Mouse (Mus musculus): ENCODE results near the gene Tbcel. TPM values are rescaled to one million over a fixed set of nuclear protein-coding genes. Genes with fewer than 3 reads are reported as not detected.

Gene Tbcel
- polyA plus RNA-seq, 1 experiment from 2014 or later = 6.1 TPM

DNA sequence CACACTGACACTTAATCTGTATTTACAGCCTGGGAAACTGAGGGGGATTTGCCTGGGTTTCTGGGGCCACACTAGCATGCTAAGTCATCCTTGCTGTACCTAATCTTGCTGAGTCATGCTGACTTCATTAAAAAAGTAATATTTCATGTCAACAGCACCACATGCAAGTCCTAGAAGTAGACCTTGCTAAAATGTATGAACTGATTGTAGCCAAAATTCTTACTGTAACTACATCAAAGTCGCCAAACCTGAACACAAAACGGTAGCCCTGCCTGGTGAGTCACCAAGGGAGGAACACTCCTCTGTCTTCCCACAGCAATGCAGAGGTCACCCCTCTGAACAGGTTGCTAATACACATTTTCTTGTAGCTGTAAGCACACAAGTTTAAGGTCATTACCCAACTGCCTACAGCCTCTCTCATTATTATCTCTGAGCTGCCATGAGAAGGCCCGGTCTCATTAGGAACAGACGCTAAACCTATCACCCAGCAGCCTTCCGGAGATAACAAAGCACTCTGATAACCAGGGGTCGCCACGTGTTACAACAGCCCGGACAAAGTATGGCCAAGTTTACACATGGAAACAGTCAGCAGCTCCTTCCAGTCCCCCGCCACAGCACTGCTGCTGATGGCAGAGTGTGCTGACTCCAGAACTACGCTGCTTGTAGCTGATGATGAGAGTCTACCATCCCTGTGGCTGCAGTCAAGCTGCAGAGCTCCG is 46.1 kb downstream of the Tbcel start:
- H3K27me3 ChIP-seq = no peaks in the 10 kb centered on the region
- ATAC-seq (ENCODE audit: low FRiP score) = no peak

DNA sequence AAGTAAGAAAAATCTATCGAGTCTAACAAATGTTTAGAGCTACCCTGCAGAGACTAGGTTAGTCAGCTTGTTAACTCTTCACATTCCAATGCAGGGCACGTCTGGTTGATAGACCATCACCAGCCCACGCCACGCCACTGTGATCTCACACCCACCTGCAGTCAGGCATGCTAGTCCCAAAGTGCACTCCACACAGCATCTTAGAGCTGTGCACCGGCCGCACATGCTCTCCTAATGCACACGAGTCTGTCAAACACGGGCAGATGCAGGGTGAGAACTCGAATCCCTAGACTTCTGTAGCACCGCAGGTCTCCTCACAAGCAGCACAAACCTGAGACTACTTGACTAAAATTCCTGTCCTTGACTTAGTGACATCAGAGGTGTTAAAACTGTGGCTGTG is 47.3 kb downstream of the Tbcel start:
- no peak for ATAC-seq (ENCODE audit: low FRiP score)
- WGBS = 86% methylated on average over 10 of the region's 10 CpGs
- Histone ChIP-seq H3K4me1 (peaks cover 13% of the 10 kb centered on the region), H3K4me2 (replicated peaks) (no peak overlapping the region), H3K27ac (no peak overlapping the region), H3K9ac (no peak overlapping the region), H3K27me3 (no peaks in the 10 kb centered on the region), H3K9me3 (replicated peaks) (no peaks in the 10 kb centered on the region), H3K4me3 (no peak overlapping the region), H3K36me3 (no peaks in the 10 kb centered on the region)

More for the DNA sequence above, 46.1 kb downstream of the Tbcel start:
- H3K9me3 ChIP-seq (replicated peaks) = no peaks in the 10 kb centered on the region
- H3K36me3 ChIP-seq = no peaks in the 10 kb centered on the region
- H3K4me1 ChIP-seq = peaks cover 13% of the 10 kb centered on the region
- 69% methylated on average over 11 of the region's 11 CpGs for WGBS
- H3K9ac ChIP-seq = no peak overlapping the region
- no peak overlapping the region for H3K4me3 ChIP-seq
- no peak overlapping the region for H3K4me2 ChIP-seq (replicated peaks)
- no peak overlapping the region for H3K27ac ChIP-seq

DNA sequence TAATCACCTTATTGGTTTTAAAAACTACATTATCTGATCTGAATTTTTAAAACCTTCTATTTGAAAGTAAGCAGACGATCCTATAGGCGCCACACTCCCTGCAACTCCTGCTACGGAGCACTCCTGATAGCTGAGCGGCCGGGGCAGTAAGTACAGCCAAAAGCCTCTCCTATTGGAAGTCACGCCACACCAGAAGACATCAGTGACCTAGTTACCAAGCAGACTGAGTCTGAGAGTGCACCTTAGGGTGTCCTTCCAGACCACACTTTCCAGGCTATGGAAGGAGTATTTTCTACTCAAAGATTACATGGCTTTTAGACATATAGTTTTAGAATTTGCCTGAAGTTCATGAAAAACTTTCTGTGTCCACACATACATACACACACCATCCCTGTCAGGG is 47.9 kb downstream of the Tbcel start:
- Histone ChIP-seq H3K4me3 (no peak overlapping the region), H3K4me2 (replicated peaks) (no peak overlapping the region), H3K4me1 (peaks cover 13% of the 10 kb centered on the region), H3K36me3 (no peaks in the 10 kb centered on the region), H3K9me3 (replicated peaks) (no peaks in the 10 kb centered on the region), H3K27ac (no peak overlapping the region), H3K27me3 (no peaks in the 10 kb centered on the region), H3K9ac (no peak overlapping the region)
- WGBS = 90% methylated on average over 6 of the region's 6 CpGs
- ATAC-seq (ENCODE audit: low FRiP score) = no peak

DNA sequence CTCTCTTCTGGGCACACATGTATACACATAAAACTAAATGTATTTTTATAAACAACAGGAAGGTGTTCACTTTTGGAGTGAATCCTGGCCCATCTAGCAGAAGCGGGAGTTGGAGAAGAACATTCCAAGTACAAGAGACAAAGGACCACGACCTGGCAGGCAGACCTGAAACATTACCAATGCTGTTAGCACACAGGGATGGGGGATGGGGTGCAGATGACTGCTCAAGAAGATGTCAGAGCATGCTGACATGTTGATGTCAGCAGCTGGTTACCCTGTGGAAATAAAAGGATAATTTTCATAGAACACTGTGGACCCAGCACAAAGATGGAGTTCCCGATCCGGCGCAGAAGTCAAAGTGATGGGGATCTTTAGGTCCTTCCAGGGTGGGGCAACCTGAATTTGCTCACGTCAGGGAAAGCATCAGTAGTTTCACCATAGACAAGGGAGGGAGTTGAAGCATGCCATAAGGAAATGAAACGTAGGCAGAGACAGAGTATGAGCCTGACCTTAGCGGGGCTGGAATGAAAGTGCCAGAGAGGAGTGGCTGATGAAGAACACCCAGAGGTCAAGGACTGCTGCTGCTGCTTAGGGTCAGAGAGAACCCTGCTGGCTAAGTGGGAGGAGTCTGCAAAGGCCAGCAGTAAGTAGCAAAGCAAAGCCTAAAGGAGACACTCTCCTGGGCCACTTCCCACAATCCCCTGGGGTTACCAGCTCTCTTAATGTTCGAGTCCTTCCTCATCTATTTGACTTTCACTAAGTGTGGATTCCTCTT is 48.7 kb downstream of the Tbcel start:
- ATAC-seq (ENCODE audit: low FRiP score) = no peak
- H3K36me3 ChIP-seq = no peaks in the 10 kb centered on the region
- no peak overlapping the region for H3K9ac ChIP-seq

DNA sequence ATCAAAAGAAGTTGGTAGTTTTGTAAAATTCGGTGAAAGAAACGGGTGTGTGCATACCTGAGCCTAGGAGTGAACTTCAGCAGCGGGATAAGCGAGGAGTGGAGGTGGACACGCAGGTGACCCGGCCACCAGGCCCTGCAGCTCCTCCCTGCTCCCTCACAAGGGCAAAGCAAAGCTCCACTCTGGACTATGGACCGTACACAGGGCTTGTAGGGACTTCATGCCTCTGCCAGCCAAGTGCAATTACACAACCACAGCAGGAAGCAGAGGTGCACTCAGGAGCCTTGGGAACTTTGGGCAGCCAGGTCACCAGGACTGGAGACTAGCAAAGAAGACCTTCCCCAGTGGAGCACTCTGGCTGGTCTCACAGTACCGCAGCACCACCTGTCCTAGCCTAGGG is 50.1 kb downstream of the Tbcel start:
- no peak for ATAC-seq (ENCODE audit: low FRiP score)
- no peak overlapping the region for H3K9ac ChIP-seq
- H3K36me3 ChIP-seq = no peaks in the 10 kb centered on the region
- 94% methylated on average over 8 of the region's 8 CpGs for WGBS
- H3K27ac ChIP-seq = no peak overlapping the region
- no peaks in the 10 kb centered on the region for H3K27me3 ChIP-seq
- H3K4me3 ChIP-seq = no peak overlapping the region
- H3K9me3 ChIP-seq (replicated peaks) = no peaks in the 10 kb centered on the region
- peaks cover 13% of the 10 kb centered on the region for H3K4me1 ChIP-seq
- H3K4me2 ChIP-seq (replicated peaks) = no peak overlapping the region

More for the DNA sequence above, 48.7 kb downstream of the Tbcel start:
- peaks cover 13% of the 10 kb centered on the region for H3K4me1 ChIP-seq
- H3K4me3 ChIP-seq = no peak overlapping the region
- H3K27ac ChIP-seq = no peak overlapping the region
- no peak overlapping the region for H3K4me2 ChIP-seq (replicated peaks)
- H3K27me3 ChIP-seq = no peaks in the 10 kb centered on the region
- H3K9me3 ChIP-seq (replicated peaks) = no peaks in the 10 kb centered on the region
- 71% methylated on average over 9 of the region's 9 CpGs for WGBS

DNA sequence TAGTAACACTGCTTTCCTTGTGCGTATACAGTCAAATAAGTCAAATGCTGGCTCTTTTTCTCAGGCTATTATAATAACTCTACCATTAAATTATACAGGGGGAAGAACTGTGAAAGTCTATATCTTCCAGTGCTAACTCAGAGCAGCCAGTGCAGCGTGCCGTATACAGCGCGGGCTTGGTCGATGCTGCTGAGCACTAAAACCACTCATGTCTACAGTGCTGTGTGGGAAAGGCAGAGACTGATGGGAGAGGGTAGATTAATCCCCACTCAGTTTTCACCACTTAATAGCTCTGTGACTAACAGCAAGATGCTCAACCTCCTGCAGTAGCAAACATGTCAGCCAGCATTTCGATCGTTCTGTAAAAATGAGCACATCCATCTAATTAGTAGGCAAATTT is 53.2 kb downstream of the Tbcel start:
- Histone ChIP-seq H3K4me1 (peaks cover 9% of the 10 kb centered on the region), H3K4me2 (replicated peaks) (no peak overlapping the region), H3K36me3 (peaks cover 22% of the 10 kb centered on the region), H3K4me3 (no peak overlapping the region), H3K27ac (no peak overlapping the region), H3K27me3 (no peaks in the 10 kb centered on the region), H3K9ac (no peak overlapping the region), H3K9me3 (replicated peaks) (no peaks in the 10 kb centered on the region)
- 92% methylated on average over 8 of the region's 8 CpGs for WGBS
- no peak for ATAC-seq (ENCODE audit: low FRiP score)

DNA sequence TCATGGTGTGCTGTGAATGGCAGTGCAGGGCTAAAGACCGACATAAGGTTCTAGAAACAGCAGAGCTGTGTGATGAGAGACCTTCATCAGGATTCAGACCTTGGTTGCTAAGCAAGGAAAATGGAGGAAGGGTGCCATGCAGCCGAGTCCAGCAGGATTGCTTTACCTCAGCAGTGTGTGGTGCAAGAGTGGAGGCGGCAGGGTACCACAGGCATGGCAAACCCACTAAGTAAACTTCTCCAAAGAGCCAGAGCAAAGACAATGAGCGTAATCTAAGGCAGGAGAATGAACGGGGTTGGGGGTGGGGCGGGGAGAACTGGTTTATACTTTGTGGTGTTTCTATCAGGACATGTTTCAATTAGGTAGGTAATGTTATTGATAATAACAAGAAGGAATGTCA is 58.6 kb downstream of the Tbcel start:
- 88% methylated on average over 6 of the region's 6 CpGs for WGBS
- Histone ChIP-seq H3K9me3 (replicated peaks) (no peaks in the 10 kb centered on the region), H3K4me1 (no peaks in the 10 kb centered on the region), H3K36me3 (peaks cover 56% of the 10 kb centered on the region), H3K27ac (no peak overlapping the region), H3K4me2 (replicated peaks) (no peak overlapping the region), H3K9ac (no peak overlapping the region), H3K4me3 (no peak overlapping the region), H3K27me3 (no peaks in the 10 kb centered on the region)
- ATAC-seq (ENCODE audit: low FRiP score) = no peak

DNA sequence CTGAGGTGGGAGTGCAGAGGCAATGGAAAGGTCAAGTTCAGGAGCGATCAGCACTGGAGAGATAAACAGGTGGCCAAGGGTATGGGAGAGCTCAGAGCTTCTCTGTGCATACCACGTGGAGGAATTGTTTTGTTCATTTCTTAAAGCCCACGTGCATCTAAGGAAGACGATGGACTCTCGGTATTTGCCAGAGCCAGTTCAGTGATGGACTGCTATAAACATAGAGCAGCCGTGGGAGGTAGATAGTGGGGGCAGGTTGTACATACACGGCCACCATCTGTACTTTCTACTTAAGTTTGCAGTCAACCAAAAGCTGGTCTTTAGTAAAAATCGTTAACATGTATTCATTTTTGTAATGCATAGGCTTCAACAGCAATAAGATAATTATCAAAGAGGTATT is 65.5 kb downstream of the Tbcel start:
- Histone ChIP-seq H3K4me2 (replicated peaks) (no peak overlapping the region), H3K9ac (no peak overlapping the region), H3K4me1 (0 out of 2 replicates have a peak, but pooled peaks cover 7% of the 10 kb centered on the region), H3K27ac (no peak overlapping the region), H3K9me3 (replicated peaks) (no peaks in the 10 kb centered on the region), H3K4me3 (no peak overlapping the region), H3K27me3 (no peaks in the 10 kb centered on the region), H3K36me3 (peaks cover 62% of the 10 kb centered on the region)
- ATAC-seq (ENCODE audit: low FRiP score) = no peak
- 93% methylated on average over 8 of the region's 8 CpGs for WGBS

DNA sequence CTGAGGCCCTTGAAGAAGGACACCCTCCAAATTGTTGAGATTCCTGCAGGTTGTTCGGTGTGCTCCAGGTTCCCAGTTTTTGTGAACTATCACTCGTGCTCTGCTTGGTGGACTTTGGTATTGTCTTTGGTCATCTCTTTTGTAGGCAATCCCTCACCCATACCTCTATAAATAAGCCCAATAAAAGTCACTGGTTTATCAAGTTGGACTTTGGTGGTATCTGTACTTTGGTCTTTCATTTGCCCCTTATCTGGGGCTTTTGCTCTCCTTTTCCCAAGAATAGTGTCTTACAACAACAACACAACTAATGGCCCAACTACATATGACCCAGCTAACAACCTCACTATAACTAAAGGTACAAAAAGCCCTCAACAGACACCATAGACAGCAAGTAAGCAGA is 66.4 kb downstream of the Tbcel start:
- H3K9ac ChIP-seq = no peak overlapping the region
- H3K27me3 ChIP-seq = no peaks in the 10 kb centered on the region
- WGBS = 100% methylated on average over 2 of the region's 2 CpGs
- H3K27ac ChIP-seq = no peak overlapping the region
- H3K36me3 ChIP-seq = peaks cover 68% of the 10 kb centered on the region
- H3K4me3 ChIP-seq = no peak overlapping the region
- no peak for ATAC-seq (ENCODE audit: low FRiP score)
- 0 out of 2 replicates have a peak, but pooled peaks cover 7% of the 10 kb centered on the region for H3K4me1 ChIP-seq
- no peak overlapping the region for H3K4me2 ChIP-seq (replicated peaks)
- no peaks in the 10 kb centered on the region for H3K9me3 ChIP-seq (replicated peaks)

DNA sequence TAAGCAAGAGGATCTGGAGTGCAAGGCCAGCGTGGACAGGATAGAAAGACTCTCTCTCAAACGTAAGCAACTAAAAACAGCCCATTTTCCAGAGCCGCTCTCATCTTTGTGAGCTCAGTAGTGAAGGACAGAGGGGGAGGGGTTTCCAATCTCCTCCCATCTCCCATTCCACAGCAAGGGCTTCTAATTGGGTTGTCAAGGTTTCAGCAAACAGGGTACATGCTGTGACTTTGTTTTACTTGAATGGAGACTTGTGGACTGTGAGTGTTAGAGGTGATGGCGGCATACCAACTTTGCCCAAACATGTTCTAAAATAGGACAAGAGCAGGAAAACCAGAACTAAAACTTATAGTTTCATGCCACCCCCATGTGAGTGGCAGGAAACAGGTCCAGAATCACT is 68.2 kb downstream of the Tbcel start:
- peaks cover 64% of the 10 kb centered on the region for H3K36me3 ChIP-seq

DNA sequence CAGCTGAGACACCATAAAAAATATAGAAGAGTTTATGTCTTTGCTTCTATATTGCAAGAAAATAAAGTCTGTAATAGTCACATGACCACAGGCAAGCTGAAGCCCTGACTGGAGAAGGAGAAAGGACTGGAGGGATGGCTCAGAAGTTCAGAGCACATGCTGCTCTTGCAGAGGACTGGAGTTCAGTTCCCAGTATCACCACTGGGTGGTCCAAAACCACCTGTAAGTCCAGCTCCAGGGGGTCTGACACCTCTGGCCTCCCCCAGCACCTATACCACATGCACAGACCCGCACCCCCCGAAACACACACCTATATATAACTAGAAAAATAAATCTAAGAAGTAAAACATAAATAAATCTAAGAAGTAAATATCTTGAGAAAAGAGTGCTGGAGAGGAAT is 75.5 kb downstream of the Tbcel start:
- WGBS = 93% methylated on average over 2 of the region's 2 CpGs
- H3K9ac ChIP-seq = no peak overlapping the region
- peaks cover 54% of the 10 kb centered on the region for H3K36me3 ChIP-seq
- no peak overlapping the region for H3K27ac ChIP-seq
- no peaks in the 10 kb centered on the region for H3K9me3 ChIP-seq (replicated peaks)
- no peak overlapping the region for H3K4me2 ChIP-seq (replicated peaks)
- ATAC-seq (ENCODE audit: low FRiP score) = no peak
- no peaks in the 10 kb centered on the region for H3K27me3 ChIP-seq
- H3K4me1 ChIP-seq = peaks cover 8% of the 10 kb centered on the region
- no peak overlapping the region for H3K4me3 ChIP-seq

More for the DNA sequence above, 68.2 kb downstream of the Tbcel start:
- H3K4me2 ChIP-seq (replicated peaks) = no peak overlapping the region
- H3K9ac ChIP-seq = no peak overlapping the region
- no peak overlapping the region for H3K27ac ChIP-seq
- no peak for ATAC-seq (ENCODE audit: low FRiP score)
- H3K9me3 ChIP-seq (replicated peaks) = no peaks in the 10 kb centered on the region
- 0 out of 2 replicates have a peak, but pooled peaks cover 7% of the 10 kb centered on the region for H3K4me1 ChIP-seq
- no peaks in the 10 kb centered on the region for H3K27me3 ChIP-seq
- H3K4me3 ChIP-seq = no peak overlapping the region
- 35% methylated on average over 4 of the region's 4 CpGs for WGBS

DNA sequence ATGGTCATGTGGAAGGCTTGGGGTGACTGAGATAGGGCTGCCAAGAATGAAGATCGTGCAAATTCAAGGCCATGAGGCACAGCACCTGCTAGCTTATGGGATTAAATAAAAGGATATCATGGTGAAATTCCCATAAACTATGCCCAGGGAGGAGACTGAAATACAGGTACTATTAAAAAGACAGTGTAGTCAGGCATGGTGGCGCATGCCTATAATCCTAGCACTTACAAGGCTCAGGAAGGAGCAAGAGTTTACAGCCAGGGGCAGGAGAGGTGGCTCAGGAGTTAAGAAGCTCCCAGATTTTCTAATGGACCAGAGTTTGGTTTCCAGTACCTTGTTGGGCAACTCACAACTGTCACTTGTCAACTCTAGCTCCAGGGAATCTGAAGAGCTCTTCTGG is 76.0 kb downstream of the Tbcel start:
- H3K36me3 ChIP-seq = peaks cover 52% of the 10 kb centered on the region

More for the DNA sequence above, 76.0 kb downstream of the Tbcel start:
- ATAC-seq (ENCODE audit: low FRiP score) = no peak
- no peaks in the 10 kb centered on the region for H3K27me3 ChIP-seq
- no peak overlapping the region for H3K4me2 ChIP-seq (replicated peaks)
- H3K9me3 ChIP-seq (replicated peaks) = no peaks in the 10 kb centered on the region
- no peak overlapping the region for H3K4me3 ChIP-seq
- 93% methylated on average over 2 of the region's 2 CpGs for WGBS
- peaks cover 14% of the 10 kb centered on the region for H3K4me1 ChIP-seq
- no peak overlapping the region for H3K27ac ChIP-seq
- H3K9ac ChIP-seq = no peak overlapping the region

Measured in hindbrain, embryonic 12.5 days (tissue).